Mouse (Mus musculus) c-Kit-positive CD71-negative TER-119-negative erythroid progenitor cells, embryonic 14.5 days (primary cell): ENCODE measurements around the gene Fau.

Experiments
- DNase-seq: peaks from one replicate; pipeline ENCODE4 v3.0.0-alpha.2; 2013; ENCODE audit warnings: low read depth

The Fau gene

DNA sequence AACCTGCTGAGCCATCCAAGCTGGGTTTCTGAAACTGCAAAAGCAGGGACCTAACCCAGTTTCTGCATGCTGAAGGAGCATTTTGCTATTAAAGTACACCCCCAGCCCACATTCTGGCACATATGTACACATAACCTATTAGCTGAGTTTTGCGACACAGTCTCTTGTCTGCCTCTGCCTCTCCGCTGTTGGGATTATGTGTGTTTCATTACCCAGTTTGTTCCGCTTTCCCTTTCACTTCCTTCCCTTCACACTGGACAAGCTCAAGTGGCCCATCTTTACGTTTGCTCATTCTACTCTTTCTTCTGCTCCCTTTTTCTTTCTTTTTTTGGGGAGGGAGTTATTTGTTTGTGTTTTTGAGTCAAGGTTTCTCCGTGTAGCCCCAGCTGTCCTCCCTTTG, 16.2 kb downstream of the Fau start:
- no peak for DNase-seq

DNA sequence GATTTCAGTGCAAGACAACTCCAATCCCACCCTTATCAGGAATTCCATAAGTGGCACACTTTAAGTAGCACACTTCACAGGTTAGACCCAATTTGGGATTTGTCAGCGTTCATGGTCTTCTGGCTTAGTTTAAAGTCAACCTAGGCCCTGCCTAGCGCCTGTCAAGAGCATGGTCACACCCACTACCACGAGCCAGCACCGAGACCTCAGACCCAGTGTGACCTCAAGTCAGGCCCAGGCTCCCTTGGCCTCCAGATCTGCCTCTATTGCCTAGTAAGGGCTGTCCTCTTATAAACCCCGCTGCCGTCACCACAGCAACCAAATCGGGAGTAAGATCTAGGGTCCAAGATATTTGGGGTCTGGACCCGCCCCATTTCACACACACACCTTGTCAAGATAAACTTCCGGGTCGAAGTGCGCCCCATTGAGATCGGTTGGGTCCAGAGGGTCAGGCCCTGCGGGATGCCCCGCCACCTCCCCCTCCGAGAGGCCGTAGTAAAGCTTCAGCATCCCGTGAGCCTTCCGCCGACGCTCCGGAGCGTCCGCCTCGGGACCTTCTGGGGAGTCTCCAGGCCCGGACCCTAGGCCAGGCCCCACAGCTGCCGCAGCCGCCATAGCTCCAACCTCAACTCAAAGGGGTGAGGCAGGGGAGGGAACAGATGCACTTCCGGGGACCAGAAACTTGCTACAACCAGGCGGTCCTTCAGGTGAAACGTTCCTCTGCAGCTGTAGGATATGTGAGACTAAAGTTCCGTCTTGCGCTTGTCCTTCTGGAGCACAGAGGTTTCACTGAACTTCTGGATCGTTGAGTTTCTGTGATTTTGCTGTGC, 19.1 kb downstream of the Fau start, which contains the start of gene Vps51:
Vps51 (minus strand) TSS at position 668 of the 830 bp plus-strand sequence.
- peak; percentile 89 for DNase-seq

DNA sequence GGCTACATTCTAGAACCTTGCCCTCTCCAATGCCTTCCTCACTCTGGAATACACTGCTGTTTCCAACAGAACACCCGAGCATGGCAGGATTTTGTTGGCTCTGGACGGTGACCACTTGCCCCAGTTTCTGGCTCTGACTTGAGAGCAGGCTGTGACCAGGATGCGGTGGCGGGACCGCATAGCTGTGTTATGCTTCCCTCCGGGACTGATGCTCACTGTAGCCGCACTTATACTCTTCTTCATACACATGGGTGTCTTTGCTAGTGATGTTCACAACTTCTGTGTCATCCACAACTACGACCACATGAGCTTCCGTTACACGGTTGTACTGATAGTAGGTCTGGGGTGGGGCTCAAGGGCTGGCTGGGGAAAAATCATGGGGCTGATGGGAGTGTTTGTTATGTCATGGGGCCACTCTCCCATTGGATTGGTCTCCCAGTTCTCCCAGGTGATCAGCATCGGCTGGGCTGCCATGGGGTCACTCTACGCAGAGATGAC, 22.4 kb downstream of the Fau start, which contains the start of gene Tmem262:
Tmem262 (plus strand) TSS at position 51 of the 498 bp plus-strand sequence.
- DNase-seq = no peak

DNA sequence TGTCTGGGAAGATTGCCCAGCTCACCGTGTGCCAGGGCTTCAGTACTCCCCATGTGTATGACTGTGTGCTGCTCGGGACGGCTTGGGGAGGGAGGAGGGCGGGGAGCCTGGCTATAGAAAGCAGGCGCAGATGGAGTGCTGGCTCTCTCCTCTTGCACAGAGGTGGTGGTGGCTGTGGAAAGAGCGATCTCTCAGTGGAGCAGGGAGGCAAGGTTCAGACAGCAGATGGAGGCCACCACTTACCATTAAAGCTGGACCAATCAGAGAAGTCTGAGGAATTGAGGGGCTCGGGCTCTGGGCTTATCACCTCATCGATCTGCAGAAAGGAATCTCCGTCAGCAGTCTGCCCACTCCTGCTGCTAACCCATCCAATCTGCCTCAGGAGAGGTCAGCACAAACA, 24.5 kb downstream of the Fau start, which contains the start of gene Gm28374:
Gm28374 (minus strand) TSS at position 101 of the 400 bp plus-strand sequence.
- DNase-seq = no peak

DNA sequence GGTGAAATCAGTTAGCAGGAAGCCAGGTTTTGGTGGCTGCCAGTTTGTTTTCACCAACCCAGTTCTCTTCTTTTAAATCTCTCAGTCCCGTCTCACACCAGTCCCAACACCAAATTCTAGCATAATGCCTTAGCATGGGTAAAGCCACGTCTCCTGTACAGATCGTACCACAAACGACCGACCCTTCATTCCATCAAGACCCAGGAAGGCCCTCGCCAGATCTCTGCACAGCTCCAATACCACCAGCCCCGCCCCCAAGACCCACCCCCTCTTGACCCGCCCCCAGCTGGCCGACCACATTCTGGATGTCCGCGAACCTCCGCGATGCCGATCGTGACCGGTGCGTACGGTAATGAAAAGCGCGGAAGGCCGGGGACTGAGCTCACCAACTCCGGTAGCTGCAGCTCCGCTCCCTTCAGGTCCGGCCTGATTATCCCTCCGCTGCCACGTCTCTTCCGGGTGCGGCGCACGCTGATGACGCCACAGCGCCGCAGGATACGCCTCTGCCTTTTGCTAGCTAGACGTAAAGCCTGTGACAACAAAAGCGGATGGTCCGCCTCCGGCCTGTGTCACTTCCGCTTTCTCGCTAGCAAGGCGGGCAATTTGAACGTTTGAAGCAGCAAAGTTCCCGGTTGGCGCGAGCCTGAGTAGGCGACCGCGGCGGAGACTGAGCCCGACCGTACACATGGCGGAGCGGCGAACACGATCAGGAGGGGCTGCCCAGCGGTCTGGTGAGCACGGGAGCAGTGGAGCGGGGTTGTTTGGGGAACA, 27.0 kb downstream of the Fau start, which contains the start of the genes Zfpl1 and Cdca5:
Zfpl1 (minus strand) TSS at position 479 of the 771 bp plus-strand sequence.
Cdca5 (plus strand) TSS at position 506 of the 771 bp plus-strand sequence.
- DNase-seq = peak; percentile 97

DNA sequence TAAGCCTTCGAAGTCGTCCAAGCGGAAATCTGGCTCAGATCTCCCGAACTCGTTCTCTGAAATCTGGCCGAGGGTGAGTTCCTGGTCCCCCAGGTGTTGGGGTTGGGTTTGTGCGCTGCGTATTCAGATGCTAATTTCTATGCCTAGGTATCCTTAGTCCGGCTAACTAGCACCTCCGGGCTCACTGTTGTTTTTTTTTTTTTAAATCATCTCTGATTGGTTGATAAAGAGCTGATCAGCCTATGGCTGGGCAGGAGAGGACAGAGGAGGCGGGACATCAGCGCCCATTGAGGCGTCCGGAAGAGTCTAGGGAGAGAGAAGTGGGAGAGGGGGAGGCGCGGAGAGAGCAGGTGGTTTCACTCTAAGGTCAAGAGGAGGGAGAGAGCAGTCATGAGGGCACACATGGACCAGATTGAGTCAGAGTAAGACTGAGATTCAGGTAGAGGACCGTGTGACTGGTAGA, 27.8 kb downstream of the Fau start:
- no peak for DNase-seq

DNA sequence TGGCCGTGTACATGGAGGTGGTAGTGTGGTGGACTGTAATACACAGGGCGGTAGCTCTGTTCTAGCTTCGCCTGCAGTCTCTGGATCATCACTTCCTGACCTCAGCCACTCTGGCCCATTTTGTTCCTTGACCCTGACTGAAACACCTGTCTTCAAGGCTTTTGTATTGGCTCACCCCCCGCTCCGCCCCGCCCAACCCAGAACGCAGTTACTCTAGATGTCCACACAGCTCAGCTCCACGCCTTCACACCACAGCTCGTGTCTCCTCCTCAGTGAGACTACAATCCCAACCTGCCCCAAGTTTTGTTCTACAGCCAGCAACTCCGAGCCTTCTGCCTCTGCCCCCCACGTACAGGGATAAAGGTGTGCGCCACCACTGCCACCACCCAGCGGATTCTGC, 31.2 kb downstream of the Fau start:
- DNase-seq = no peak

DNA sequence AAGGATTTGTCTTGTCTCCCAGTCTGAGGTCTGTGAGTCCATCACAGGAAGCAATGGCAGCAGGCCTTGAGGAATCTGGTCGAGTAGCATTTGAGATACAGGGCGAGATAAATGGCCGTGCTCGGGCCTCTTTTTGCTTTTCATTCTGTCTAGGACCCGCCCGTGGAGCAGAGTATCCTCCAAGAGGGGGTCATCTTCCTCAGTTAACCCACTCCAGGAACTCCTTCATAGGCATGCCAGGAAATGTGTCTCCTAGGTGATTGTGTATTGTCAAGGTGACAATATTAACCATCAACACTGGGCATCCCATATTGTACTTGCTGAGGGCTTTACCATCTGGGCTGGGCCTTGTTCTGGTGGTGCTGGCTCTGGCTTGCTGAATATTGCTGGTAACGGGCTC, 36.5 kb downstream of the Fau start, which contains the start of gene AC131692.1:
AC131692.1 (plus strand) TSS at position 301 of the 400 bp plus-strand sequence.
- DNase-seq = no peak

DNA sequence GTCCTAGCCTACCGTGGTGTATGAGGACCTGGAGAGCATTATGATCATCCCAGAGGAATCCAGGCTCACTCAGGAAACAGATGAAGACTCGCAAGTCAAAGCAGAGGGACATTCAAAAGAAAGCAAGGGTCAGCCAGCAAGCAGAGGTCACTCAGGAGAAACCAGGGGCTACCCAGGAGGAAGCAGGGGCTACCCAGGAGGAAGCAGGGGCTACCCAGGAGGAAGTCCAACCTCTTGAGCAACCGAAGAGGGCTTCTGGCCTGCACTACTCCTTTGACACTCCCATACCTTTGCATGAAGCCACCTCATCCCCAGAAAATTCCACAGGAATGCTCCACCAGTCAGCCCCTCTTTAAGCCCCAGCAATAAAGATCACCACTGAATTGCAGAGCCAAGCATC, 40.2 kb downstream of the Fau start:
- DNase-seq = no peak

DNA sequence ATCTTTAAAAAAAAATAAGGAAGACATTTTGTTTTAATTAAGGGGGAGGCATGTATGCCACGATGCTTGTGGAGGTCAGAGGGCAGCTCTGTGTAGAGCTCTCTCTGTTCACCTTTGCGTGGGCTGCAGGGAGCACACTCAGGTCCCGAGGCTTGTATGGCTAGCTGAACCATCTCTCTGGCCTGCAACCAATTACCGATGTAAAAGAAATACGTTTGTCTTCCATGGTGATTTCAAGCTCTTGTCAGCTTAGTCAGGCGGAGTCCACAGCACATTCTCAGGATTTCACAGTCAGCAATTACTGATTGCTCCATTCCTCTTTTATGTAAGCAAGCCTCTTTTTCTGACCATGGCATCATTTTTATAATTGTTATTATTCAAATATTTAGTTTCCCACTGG, 43.5 kb downstream of the Fau start:
- DNase-seq = no peak

DNA sequence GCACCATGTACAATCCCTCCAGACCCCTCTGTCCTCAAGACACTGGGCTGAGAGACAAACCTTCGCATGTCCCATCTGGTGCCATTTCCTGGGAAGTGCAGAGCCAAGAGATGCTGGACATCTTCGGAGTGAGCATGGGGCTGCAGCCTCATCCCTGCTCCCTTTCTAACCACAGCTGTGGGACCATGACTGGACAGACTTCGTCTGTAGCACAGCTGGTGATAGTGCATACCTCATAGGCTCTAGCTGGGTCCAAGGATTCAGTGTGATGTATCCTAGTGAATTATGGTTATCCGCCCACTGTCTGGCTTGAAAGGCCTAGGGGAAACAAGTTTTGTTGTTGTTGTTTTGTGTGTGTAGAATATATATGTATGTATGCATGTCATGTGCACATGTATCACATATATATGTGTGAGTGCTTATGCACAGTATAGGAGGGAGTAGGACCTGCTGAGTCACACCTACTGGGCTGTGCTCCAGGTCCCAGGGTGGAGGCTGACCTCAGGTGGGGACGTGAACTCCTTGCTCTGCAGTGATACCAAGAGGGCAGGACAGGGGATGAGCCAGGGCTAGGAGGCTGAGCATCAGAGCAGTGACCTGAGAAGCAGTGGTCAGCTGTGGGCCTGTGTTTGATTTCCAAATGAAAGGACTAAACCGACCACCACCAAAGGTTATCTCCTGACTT, 44.7 kb downstream of the Fau start:
- no peak for DNase-seq

DNA sequence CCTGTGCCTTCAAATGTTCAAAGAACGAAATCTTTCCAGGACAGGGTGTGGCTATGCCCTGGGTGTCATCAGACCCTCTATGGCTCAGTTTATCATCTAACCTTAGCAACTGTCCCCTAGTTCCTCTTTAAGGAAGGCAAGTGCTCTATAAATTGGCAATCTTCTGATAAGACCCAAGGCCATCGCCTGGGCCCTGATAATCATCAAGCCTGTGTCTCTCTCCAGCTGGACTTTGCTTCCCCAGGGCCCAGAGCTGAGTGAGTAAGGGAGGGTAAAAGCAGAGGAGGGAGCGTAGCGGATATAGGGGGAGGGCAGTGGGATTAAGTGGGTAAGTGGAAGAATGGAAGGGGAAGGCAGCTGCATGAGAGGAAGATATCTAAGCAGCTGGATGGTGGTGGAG, 46.8 kb downstream of the Fau start:
- no peak for DNase-seq

DNA sequence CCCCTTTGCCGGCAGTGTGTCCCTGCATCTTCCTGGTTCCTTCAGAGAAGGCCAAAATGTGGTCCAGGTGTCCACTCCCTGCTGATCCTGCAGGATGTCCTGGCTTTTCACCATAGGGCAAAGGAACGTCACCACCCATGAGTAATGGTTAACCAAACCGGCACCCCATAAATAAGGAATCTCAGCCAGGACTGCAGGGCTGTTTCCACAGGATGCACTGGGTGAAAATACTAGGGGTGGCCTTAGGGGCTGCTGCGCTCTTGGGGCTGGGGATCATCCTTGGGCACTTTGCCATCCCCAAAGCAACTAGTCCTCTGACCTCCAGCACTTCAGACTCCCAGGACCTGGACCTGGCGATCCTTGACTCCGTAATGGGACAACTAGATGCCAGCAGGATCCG, 47.9 kb downstream of the Fau start, which contains the start of gene Naaladl1:
Naaladl1 (plus strand) TSS at position 197 of the 400 bp plus-strand sequence.
- DNase-seq = no peak
